Mouse (Mus musculus): ENCODE measurements around the gene Carmil1. TPM values are rescaled to one million over a fixed set of nuclear protein-coding genes. Genes with fewer than 3 reads are reported as not detected.

Carmil1 gene
- 12.0 and 12.4 TPM in 2 replicates for polyA plus RNA-seq (2016; fragmentation: Nextera tagmentation; extraction: Ambion mirVana)

GRCm38 (mm10) chr13:24280439-24281431, at the start of gene Carmil1:
TSS of gene Carmil1 (minus strand) at chr13:24280795.
- Histone ChIP-seq H3K27me3 (replicated peaks) (peaks cover 40% of the 10 kb centered on the region), H3K36me3 (no peaks in the 10 kb centered on the region), H3K4me1 (replicated peaks) (peaks cover 8% of the 10 kb centered on the region), H3K4me2 (peak within 1 kb of the TSS; percentile 97), H3K9me3 (replicated peaks) (no peaks in the 10 kb centered on the region), H3K9ac (peak within 1 kb of the TSS; percentile 75), H3K27ac (ENCODE audit: poor library complexity, severe bottlenecking) (0 out of 2 replicates have a peak within 1 kb of the TSS, but pooled peaks have one; percentile 10), H3K4me3 (peak within 1 kb of the TSS; percentile 83)
- peak; percentile 92 for ATAC-seq (ENCODE audit: insufficient number of reproducible peaks, low FRiP score)
- WGBS = under 1% methylated on average over 96 of the region's 96 CpGs

- no peak overlapping the region for H3K4me3 ChIP-seq
- no peaks in the 10 kb centered on the region for H3K27me3 ChIP-seq (replicated peaks)
- H3K4me1 ChIP-seq (replicated peaks) = no peaks in the 10 kb centered on the region
- no peak overlapping the region for H3K9ac ChIP-seq
- 65% methylated on average over 4 of the region's 4 CpGs for WGBS
- no peaks in the 10 kb centered on the region for H3K36me3 ChIP-seq
- ATAC-seq (ENCODE audit: insufficient number of reproducible peaks, low FRiP score) = no peak
- H3K9me3 ChIP-seq (replicated peaks) = no peaks in the 10 kb centered on the region
- H3K4me2 ChIP-seq = no peak overlapping the region
- no peak overlapping the region for H3K27ac ChIP-seq (ENCODE audit: poor library complexity, severe bottlenecking)
Observed at GRCm38 (mm10) chr13:24330128-24330527, 49.5 kb upstream of the Carmil1 start.

GRCm38 (mm10) chr13:24328036-24328817, 47.6 kb upstream of the Carmil1 start:
- Histone ChIP-seq H3K9ac (no peak overlapping the region), H3K4me3 (no peak overlapping the region), H3K27ac (ENCODE audit: poor library complexity, severe bottlenecking) (no peak overlapping the region), H3K4me2 (no peak overlapping the region), H3K9me3 (replicated peaks) (no peaks in the 10 kb centered on the region), H3K4me1 (replicated peaks) (no peaks in the 10 kb centered on the region), H3K36me3 (no peaks in the 10 kb centered on the region), H3K27me3 (replicated peaks) (no peaks in the 10 kb centered on the region)
- WGBS = 75% methylated on average over 9 of the region's 9 CpGs
- no peak for ATAC-seq (ENCODE audit: insufficient number of reproducible peaks, low FRiP score)

GRCm38 (mm10) chr13:24327201-24327600, 46.6 kb upstream of the Carmil1 start, which contains the start of gene Cmah:
TSS of gene Cmah (plus strand) at chr13:24327404.
- H3K4me1 ChIP-seq (replicated peaks) = no peaks in the 10 kb centered on the region
- H3K4me3 ChIP-seq = no peak within 1 kb of the TSS
- ATAC-seq (ENCODE audit: insufficient number of reproducible peaks, low FRiP score) = no peak
- no peaks in the 10 kb centered on the region for H3K27me3 ChIP-seq (replicated peaks)
- no peaks in the 10 kb centered on the region for H3K9me3 ChIP-seq (replicated peaks)
- H3K4me2 ChIP-seq = no peak within 1 kb of the TSS
- no peaks in the 10 kb centered on the region for H3K36me3 ChIP-seq
- H3K9ac ChIP-seq = no peak within 1 kb of the TSS
- no peak within 1 kb of the TSS for H3K27ac ChIP-seq (ENCODE audit: poor library complexity, severe bottlenecking)
- WGBS = 79% methylated on average over 5 of the region's 5 CpGs

- WGBS = 70% methylated on average over 6 of the region's 6 CpGs
- Histone ChIP-seq H3K36me3 (no peaks in the 10 kb centered on the region), H3K4me1 (replicated peaks) (no peaks in the 10 kb centered on the region), H3K27me3 (replicated peaks) (no peaks in the 10 kb centered on the region), H3K9ac (no peak overlapping the region), H3K27ac (ENCODE audit: poor library complexity, severe bottlenecking) (no peak overlapping the region), H3K4me2 (no peak overlapping the region), H3K9me3 (replicated peaks) (no peaks in the 10 kb centered on the region), H3K4me3 (no peak overlapping the region)
- ATAC-seq (ENCODE audit: insufficient number of reproducible peaks, low FRiP score) = no peak
Observed at GRCm38 (mm10) chr13:24321313-24321712, 40.7 kb upstream of the Carmil1 start.

- Histone ChIP-seq H3K27me3 (replicated peaks) (0 out of 2 replicates have a peak, but pooled peaks cover 7% of the 10 kb centered on the region), H3K36me3 (no peaks in the 10 kb centered on the region), H3K9me3 (replicated peaks) (no peaks in the 10 kb centered on the region), H3K27ac (ENCODE audit: poor library complexity, severe bottlenecking) (no peak overlapping the region), H3K4me3 (no peak overlapping the region), H3K4me2 (no peak overlapping the region), H3K4me1 (replicated peaks) (no peaks in the 10 kb centered on the region), H3K9ac (no peak overlapping the region)
- 16% methylated on average over 4 of the region's 4 CpGs for WGBS
- ATAC-seq (ENCODE audit: insufficient number of reproducible peaks, low FRiP score) = no peak
Observed at GRCm38 (mm10) chr13:24318618-24319017, 38.0 kb upstream of the Carmil1 start.

GRCm38 (mm10) chr13:24316563-24316962, 36.0 kb upstream of the Carmil1 start:
- 69% methylated on average over 3 of the region's 3 CpGs for WGBS
- Histone ChIP-seq H3K9ac (no peak overlapping the region), H3K27ac (ENCODE audit: poor library complexity, severe bottlenecking) (no peak overlapping the region), H3K4me3 (no peak overlapping the region), H3K4me2 (no peak overlapping the region), H3K4me1 (replicated peaks) (no peaks in the 10 kb centered on the region), H3K9me3 (replicated peaks) (no peaks in the 10 kb centered on the region), H3K27me3 (replicated peaks) (0 out of 2 replicates have a peak, but pooled peaks cover 7% of the 10 kb centered on the region), H3K36me3 (no peaks in the 10 kb centered on the region)
- no peak for ATAC-seq (ENCODE audit: insufficient number of reproducible peaks, low FRiP score)

- Histone ChIP-seq H3K27ac (ENCODE audit: poor library complexity, severe bottlenecking) (no peak overlapping the region), H3K9ac (no peak overlapping the region), H3K4me2 (no peak overlapping the region), H3K4me3 (no peak overlapping the region), H3K27me3 (replicated peaks) (0 out of 2 replicates have a peak, but pooled peaks cover 7% of the 10 kb centered on the region), H3K9me3 (replicated peaks) (no peaks in the 10 kb centered on the region), H3K36me3 (no peaks in the 10 kb centered on the region), H3K4me1 (replicated peaks) (no peaks in the 10 kb centered on the region)
- no peak for ATAC-seq (ENCODE audit: insufficient number of reproducible peaks, low FRiP score)
- WGBS = 79% methylated on average over 8 of the region's 8 CpGs
Observed at GRCm38 (mm10) chr13:24311011-24311940, 30.7 kb upstream of the Carmil1 start.

GRCm38 (mm10) chr13:24306248-24306647, 25.7 kb upstream of the Carmil1 start:
- Histone ChIP-seq H3K36me3 (no peaks in the 10 kb centered on the region), H3K27me3 (replicated peaks) (no peaks in the 10 kb centered on the region), H3K27ac (ENCODE audit: poor library complexity, severe bottlenecking) (no peak overlapping the region), H3K4me1 (replicated peaks) (no peaks in the 10 kb centered on the region), H3K9ac (no peak overlapping the region), H3K4me2 (no peak overlapping the region), H3K9me3 (replicated peaks) (no peaks in the 10 kb centered on the region), H3K4me3 (no peak overlapping the region)
- ATAC-seq (ENCODE audit: insufficient number of reproducible peaks, low FRiP score) = no peak
- WGBS = 46% methylated on average over 4 of the region's 4 CpGs

- no peak overlapping the region for H3K27ac ChIP-seq (ENCODE audit: poor library complexity, severe bottlenecking)
- WGBS = 70% methylated on average over 4 of the region's 4 CpGs
- H3K36me3 ChIP-seq = no peaks in the 10 kb centered on the region
Observed at GRCm38 (mm10) chr13:24305486-24305885, 24.9 kb upstream of the Carmil1 start.

More at GRCm38 (mm10) chr13:24305486-24305885, 24.9 kb upstream of the Carmil1 start:
- Histone ChIP-seq H3K9me3 (replicated peaks) (no peaks in the 10 kb centered on the region), H3K4me2 (no peak overlapping the region), H3K4me1 (replicated peaks) (no peaks in the 10 kb centered on the region), H3K27me3 (replicated peaks) (no peaks in the 10 kb centered on the region), H3K4me3 (no peak overlapping the region), H3K9ac (no peak overlapping the region)
- ATAC-seq (ENCODE audit: insufficient number of reproducible peaks, low FRiP score) = no peak
